Mouse (Mus musculus) limb, embryonic 10.5 days (tissue): ENCODE results near the gene Apof. TPM values are rescaled to one million over a fixed set of nuclear protein-coding genes. Genes with fewer than 3 reads are reported as not detected.

ENCODE experiments used
- DNase-seq: peaks from one replicate; pipeline ENCODE4 v3.0.0-alpha.2; 2017; ENCODE audit warnings: low spot score
- H3K27ac ChIP-seq: fragments of 300-500 bp; sonication (generic); 2 replicates; pipeline ENCODE4 v1.5.1; 2016; ENCODE audit warnings: mild to moderate bottlenecking
- H3K27me3 ChIP-seq: fragments of 300-500 bp; sonication (generic); 2 replicates; pipeline ENCODE4 v1.6.1; 2016; ENCODE audit warnings: low read depth, mild to moderate bottlenecking; ENCODE audit not compliant: poor library complexity, severe bottlenecking
- H3K36me3 ChIP-seq: fragments of 300-500 bp; sonication (generic); 2 replicates; pipeline ENCODE4 v1.6.1; 2016; ENCODE audit warnings: mild to moderate bottlenecking, moderate library complexity
- H3K4me1 ChIP-seq: fragments of 300-500 bp; sonication (generic); 2 replicates; pipeline ENCODE4 v1.6.1; 2016
- H3K4me3 ChIP-seq: fragments of 300-500 bp; sonication (generic); 2 replicates; pipeline ENCODE4 v1.5.1; 2016; ENCODE audit warnings: mild to moderate bottlenecking, moderate library complexity
- H3K9me3 ChIP-seq: fragments of 300-500 bp; sonication (generic); replicated peaks from 2 replicates; pipeline ENCODE4 v1.6.1; 2016; ENCODE audit warnings: mild to moderate bottlenecking
- WGBS: fragments of 180-500 bp; shearing (Covaris S2); methylation state at CpG from one replicate; pipeline ENCODE4 v1.1.7; 2016; 5-methylcytosine and 5-hydroxymethylcytosine counted together
- polyA plus RNA-seq: library from polyadenylated mRNA; unstranded; fragments of >200 nt; fragmentation: Nextera tagmentation; extraction: Ambion mirVana; gene quantifications from 2 replicates; pipeline ENCODE4 v1.2.1, GENCODE M21; 2016

Gene Apof
- not detected in 2 replicates for polyA plus RNA-seq

DNA sequence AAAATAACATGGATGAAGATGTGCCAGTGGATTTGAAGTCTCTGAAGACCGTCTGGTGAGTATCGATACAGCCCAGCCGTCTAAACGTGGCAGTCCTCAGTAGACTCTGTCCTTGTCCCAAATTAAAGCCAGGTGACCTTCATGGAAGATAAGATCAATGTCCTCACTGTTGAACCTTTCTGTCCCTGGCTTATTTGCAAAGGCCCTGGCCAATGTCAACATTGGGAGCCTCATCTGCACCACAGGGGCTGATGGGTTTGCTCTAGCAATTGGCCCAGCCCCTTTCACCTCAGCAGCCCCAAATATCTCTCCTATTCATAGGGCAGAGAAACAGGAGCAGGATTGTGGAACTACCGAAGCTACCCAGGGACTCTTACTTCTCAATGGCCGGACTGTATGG, at the start of gene Apof:
Apof (plus strand) TSS at position 301 of the 400 bp plus-strand sequence.
- no peak for DNase-seq
- H3K27ac ChIP-seq = no peak within 1 kb of the TSS
- peak within 1 kb of the TSS; percentile 83; the same call in 1 of the 2 replicates for H3K4me3 ChIP-seq
- WGBS = 76% methylated on average over 6 of the region's 6 CpGs
- no peaks in the 10 kb centered on the region for H3K9me3 ChIP-seq
- no peaks in the 10 kb centered on the region for H3K36me3 ChIP-seq
- no peaks in the 10 kb centered on the region for H3K27me3 ChIP-seq
- H3K4me1 ChIP-seq = 0 out of 2 replicates have a peak, but pooled peaks cover 5% of the 10 kb centered on the region

- Histone ChIP-seq H3K4me3 (no peak overlapping the region), H3K36me3 (no peaks in the 10 kb centered on the region), H3K9me3 (no peaks in the 10 kb centered on the region), H3K27ac (no peak overlapping the region), H3K4me1 (peaks cover 26% of the 10 kb centered on the region), H3K27me3 (no peaks in the 10 kb centered on the region)
- no peak for DNase-seq
- 62% methylated on average over 16 of the region's 16 CpGs for WGBS
Measured at GRCm38 (mm10) chr10:128221533-128222286, 46.8 kb upstream of the Apof start.

DNA sequence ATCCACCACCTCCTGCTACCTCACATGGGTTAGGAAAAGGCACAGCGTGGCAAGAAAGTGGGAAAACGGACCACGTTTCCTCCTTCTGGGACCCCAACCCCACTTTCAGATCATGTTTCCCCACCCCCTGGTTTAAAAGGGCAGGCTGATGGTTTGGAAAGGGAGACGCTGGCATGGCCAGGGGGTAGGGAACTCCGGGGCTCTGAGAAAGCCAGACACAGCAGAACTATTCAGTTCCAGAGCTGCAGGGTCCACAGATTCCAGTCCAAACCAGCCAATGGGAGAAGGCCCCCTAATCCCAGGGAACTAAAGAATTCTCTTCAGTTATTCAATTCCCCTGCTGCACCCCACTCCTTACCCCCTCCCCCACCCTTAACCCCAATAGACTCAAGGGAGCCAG, 43.4 kb upstream of the Apof start:
- 63% methylated on average over 5 of the region's 5 CpGs for WGBS
- no peaks in the 10 kb centered on the region for H3K27me3 ChIP-seq
- no peaks in the 10 kb centered on the region for H3K36me3 ChIP-seq
- DNase-seq = no peak
- H3K9me3 ChIP-seq = no peaks in the 10 kb centered on the region
- peaks cover 28% of the 10 kb centered on the region for H3K4me1 ChIP-seq
- H3K4me3 ChIP-seq = no peak overlapping the region
- H3K27ac ChIP-seq = peak overlapping the region; percentile 44; the same call in 1 of the 2 replicates

GRCm38 (mm10) chr10:128225538-128225937, 42.9 kb upstream of the Apof start, which contains the start of gene Mip:
Gene Mip, plus strand, starts transcription at chr10:128225838.
- peak within 1 kb of the TSS; percentile 47 for H3K27ac ChIP-seq
- H3K9me3 ChIP-seq = no peaks in the 10 kb centered on the region
- H3K4me1 ChIP-seq = peaks cover 33% of the 10 kb centered on the region
- H3K27me3 ChIP-seq = no peaks in the 10 kb centered on the region
- WGBS = 52% methylated on average over 4 of the region's 4 CpGs
- DNase-seq = no peak
- no peak within 1 kb of the TSS for H3K4me3 ChIP-seq
- H3K36me3 ChIP-seq = no peaks in the 10 kb centered on the region

GRCm38 (mm10) chr10:128227592-128227991, 40.9 kb upstream of the Apof start:
- Histone ChIP-seq H3K27ac (no peak overlapping the region), H3K4me1 (peaks cover 38% of the 10 kb centered on the region), H3K27me3 (no peaks in the 10 kb centered on the region), H3K4me3 (no peak overlapping the region), H3K9me3 (no peaks in the 10 kb centered on the region), H3K36me3 (no peaks in the 10 kb centered on the region)
- 88% methylated on average over 9 of the region's 9 CpGs for WGBS
- no peak for DNase-seq

- Histone ChIP-seq H3K27me3 (no peaks in the 10 kb centered on the region), H3K9me3 (no peaks in the 10 kb centered on the region), H3K4me3 (no peak overlapping the region), H3K36me3 (no peaks in the 10 kb centered on the region), H3K4me1 (peaks cover 41% of the 10 kb centered on the region), H3K27ac (no peak overlapping the region)
- 96% methylated on average over 8 of the region's 8 CpGs for WGBS
- DNase-seq = no peak
Measured at GRCm38 (mm10) chr10:128228009-128228408, 40.5 kb upstream of the Apof start.

- Histone ChIP-seq H3K4me3 (peak overlapping the region; percentile 82), H3K27me3 (no peaks in the 10 kb centered on the region), H3K4me1 (peaks cover 40% of the 10 kb centered on the region), H3K36me3 (peaks cover 14% of the 10 kb centered on the region), H3K9me3 (no peaks in the 10 kb centered on the region), H3K27ac (peak overlapping the region; percentile 99)
- no peak for DNase-seq
- 78% methylated on average over 12 of the region's 12 CpGs for WGBS
Measured at GRCm38 (mm10) chr10:128230582-128230981, 37.9 kb upstream of the Apof start.

GRCm38 (mm10) chr10:128231146-128231545, 37.3 kb upstream of the Apof start:
- WGBS = 19% methylated on average over 5 of the region's 5 CpGs
- peaks cover 18% of the 10 kb centered on the region for H3K36me3 ChIP-seq
- H3K27ac ChIP-seq = peak overlapping the region; percentile 99
- no peaks in the 10 kb centered on the region for H3K9me3 ChIP-seq
- H3K27me3 ChIP-seq = no peaks in the 10 kb centered on the region
- peak overlapping the region; percentile 82 for H3K4me3 ChIP-seq
- peaks cover 40% of the 10 kb centered on the region for H3K4me1 ChIP-seq
- DNase-seq = no peak

- Histone ChIP-seq H3K9me3 (no peaks in the 10 kb centered on the region), H3K4me3 (peak within 1 kb of the TSS; percentile 82), H3K4me1 (peaks cover 40% of the 10 kb centered on the region), H3K27ac (peak within 1 kb of the TSS; percentile 99), H3K36me3 (peaks cover 20% of the 10 kb centered on the region), H3K27me3 (no peaks in the 10 kb centered on the region)
- DNase-seq = peak; percentile 90
- WGBS = under 1% methylated on average over 57 of the region's 58 CpGs
Measured at GRCm38 (mm10) chr10:128231697-128232419, 36.6 kb upstream of the Apof start, which contains the start of gene Timeless. Gene Timeless, plus strand, starts transcription at chr10:128232065.

DNA sequence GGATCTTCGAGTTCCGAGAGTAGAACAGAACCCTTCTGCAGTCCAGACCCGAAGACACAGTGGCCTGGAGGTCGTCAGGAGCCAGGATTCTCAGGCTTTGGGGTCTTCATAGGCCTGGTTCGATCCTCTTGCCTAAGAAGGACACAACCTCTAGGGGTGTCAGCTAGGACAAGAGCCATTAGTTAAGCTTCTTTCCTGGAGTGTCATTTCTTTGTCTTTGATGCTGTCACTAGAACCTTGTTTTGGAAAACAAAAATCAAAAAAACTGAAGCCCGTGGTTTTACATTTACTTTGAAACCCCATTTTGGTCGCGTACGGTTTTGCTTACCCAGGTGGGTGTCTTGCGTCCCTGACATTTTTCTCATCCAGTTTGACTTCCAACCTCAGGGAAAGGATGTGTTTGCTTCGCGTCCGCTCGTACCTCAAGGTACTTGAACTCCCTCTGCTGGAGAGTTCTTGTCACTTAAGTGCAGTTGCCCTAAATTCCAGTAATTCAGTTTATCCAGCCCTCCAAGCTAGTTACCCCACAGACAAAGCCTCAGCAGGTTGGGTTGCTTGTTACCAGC, 36.0 kb upstream of the Apof start:
- peak; percentile 60 for DNase-seq
- H3K4me1 ChIP-seq = peaks cover 41% of the 10 kb centered on the region
- under 1% methylated on average over 14 of the region's 14 CpGs for WGBS
- H3K27ac ChIP-seq = peak overlapping the region; percentile 99
- no peaks in the 10 kb centered on the region for H3K9me3 ChIP-seq
- peak overlapping the region; percentile 82 for H3K4me3 ChIP-seq
- H3K36me3 ChIP-seq = peaks cover 22% of the 10 kb centered on the region
- H3K27me3 ChIP-seq = no peaks in the 10 kb centered on the region

DNA sequence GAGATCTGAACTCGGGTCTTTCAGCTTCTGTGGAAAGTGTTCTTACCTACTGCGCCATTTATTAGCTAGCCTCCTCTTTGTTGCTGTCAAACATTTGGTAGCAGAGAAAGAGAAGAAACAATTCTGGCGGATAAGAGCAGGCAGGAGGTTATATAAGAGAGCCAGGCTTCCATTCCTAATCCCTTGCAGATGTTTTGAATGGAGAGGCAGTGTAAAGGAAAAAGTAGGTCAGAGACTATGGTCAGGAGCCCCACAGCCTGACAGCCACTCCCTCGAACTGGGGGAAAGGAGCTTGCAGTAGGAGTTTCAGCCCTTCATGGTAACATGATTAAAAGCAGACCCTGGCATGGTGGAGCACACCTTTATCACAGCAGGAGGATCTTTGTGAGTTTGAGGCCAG, 32.1 kb upstream of the Apof start:
- H3K4me1 ChIP-seq = peaks cover 34% of the 10 kb centered on the region
- H3K27me3 ChIP-seq = no peaks in the 10 kb centered on the region
- DNase-seq = no peak
- H3K36me3 ChIP-seq = peaks cover 58% of the 10 kb centered on the region
- no peak overlapping the region for H3K4me3 ChIP-seq
- H3K9me3 ChIP-seq = no peaks in the 10 kb centered on the region
- H3K27ac ChIP-seq = peak overlapping the region; percentile 46; the same call in 1 of the 2 replicates
- WGBS = 52% methylated on average over 4 of the region's 4 CpGs

DNA sequence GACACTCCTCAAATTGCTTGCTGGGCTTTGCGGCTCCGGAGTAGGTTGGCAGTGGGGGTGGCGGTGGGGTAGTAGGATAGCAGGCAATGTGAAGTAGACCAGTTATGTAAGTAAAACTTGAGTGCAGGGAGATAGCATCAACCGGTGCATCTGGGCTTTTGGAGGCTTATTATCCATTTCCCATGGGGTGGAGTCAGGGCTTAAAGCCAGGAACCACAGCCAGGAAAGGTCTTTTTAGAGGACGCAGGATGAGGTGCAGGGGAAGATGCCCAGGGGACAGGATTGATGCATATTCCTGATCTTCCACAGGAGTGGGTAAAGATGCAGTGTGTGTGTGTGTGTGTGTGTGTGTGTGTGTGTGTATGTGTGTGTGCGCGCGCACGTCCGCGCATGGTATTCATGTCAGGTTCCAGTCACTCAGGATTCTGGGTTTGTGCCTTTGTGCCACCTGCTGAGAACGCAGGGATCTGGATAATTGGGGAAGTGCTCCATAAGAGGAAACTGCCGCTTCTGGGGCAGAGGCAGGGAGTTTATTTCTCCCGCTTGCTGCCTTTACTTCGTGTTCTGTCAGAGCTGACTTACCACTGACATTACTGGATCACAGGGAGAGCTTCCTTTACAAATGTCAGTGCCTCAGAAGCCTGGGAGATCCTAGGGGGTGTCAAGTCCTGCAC, 30.5 kb upstream of the Apof start:
- peak overlapping the region; percentile 26; the same call in 1 of the 2 replicates for H3K27ac ChIP-seq
- H3K4me3 ChIP-seq = no peak overlapping the region
- no peaks in the 10 kb centered on the region for H3K9me3 ChIP-seq
- WGBS = 88% methylated on average over 15 of the region's 15 CpGs
- peaks cover 74% of the 10 kb centered on the region for H3K36me3 ChIP-seq
- H3K27me3 ChIP-seq = no peaks in the 10 kb centered on the region
- no peak for DNase-seq
- H3K4me1 ChIP-seq = peaks cover 30% of the 10 kb centered on the region
